Mouse (Mus musculus) intestine, postnatal 0 days (tissue): ENCODE data around the gene Ank. TPM values are rescaled to one million over a fixed set of nuclear protein-coding genes. Genes with fewer than 3 reads are reported as not detected.

Experiments used
- ATAC-seq: fragments of 200-750 bp; cut with Nextera tagmentation; 2 replicates; pipeline ENCODE4 v1.8.0; 2017; ENCODE audit warnings: mild to moderate bottlenecking, moderate TSS enrichment, moderate library complexity
- H3K27ac ChIP-seq: fragments of 300-500 bp; sonication (generic); 2 replicates; pipeline ENCODE4 v1.5.1; 2014; ENCODE audit warnings: mild to moderate bottlenecking, low read depth, low read length, moderate library complexity
- H3K27me3 ChIP-seq: fragments of 300-500 bp; sonication (generic); replicated peaks from 2 replicates; pipeline ENCODE4 v1.6.1; 2014; ENCODE audit warnings: low read length, mixed read lengths; ENCODE audit not compliant: control insufficient read depth, insufficient read depth
- H3K36me3 ChIP-seq: fragments of 300-500 bp; sonication (generic); 2 replicates; pipeline ENCODE4 v1.6.1; 2014; ENCODE audit warnings: mild to moderate bottlenecking, moderate library complexity; ENCODE audit not compliant: control insufficient read depth, insufficient read depth
- H3K4me1 ChIP-seq: fragments of 300-500 bp; sonication (generic); replicated peaks from 2 replicates; pipeline ENCODE4 v1.6.1; 2014; ENCODE audit warnings: antibody characterized with exemption, low read length, mixed read lengths; ENCODE audit not compliant: control insufficient read depth, insufficient read depth
- H3K4me2 ChIP-seq: fragments of 300-500 bp; sonication (generic); replicated peaks from 2 replicates; pipeline ENCODE4 v1.6.1; 2014; ENCODE audit warnings: low read depth, mild to moderate bottlenecking, moderate library complexity
- H3K4me3 ChIP-seq: fragments of 300-500 bp; sonication (generic); 2 replicates; pipeline ENCODE4 v1.5.1; 2014; ENCODE audit warnings: low read depth, low read length
- H3K9ac ChIP-seq: fragments of 300-500 bp; sonication (generic); 2 replicates; pipeline ENCODE4 v1.6.1; 2014; ENCODE audit warnings: mild to moderate bottlenecking, low read depth, low read length
- H3K9me3 ChIP-seq: fragments of 300-500 bp; sonication (generic); 2 replicates; pipeline ENCODE4 v1.6.1; 2016; ENCODE audit warnings: mixed run types; ENCODE audit not compliant: control insufficient read depth
- CTCF ChIP-seq: sonication (generic); IDR thresholded peaks from 2 replicates; pipeline ENCODE4 v1.5.1; 2016; ENCODE audit warnings: low read depth, mild to moderate bottlenecking, control low read depth, antibody characterized with exemption, moderate library complexity
- WGBS: fragments of 180-500 bp; shearing (Covaris S2); extraction: QIAGEN DNeasy Blood & Tissue Kit; methylation state at CpG from one replicate; pipeline ENCODE4 v1.1.7; 2014; 5-methylcytosine and 5-hydroxymethylcytosine counted together
- polyA plus RNA-seq: library from polyadenylated mRNA; unstranded; fragments of >200 nt; fragmentation: Nextera tagmentation; extraction: Ambion mirVana; gene quantifications from 2 replicates; pipeline ENCODE4 v1.2.1, GENCODE M21; 2015

The Ank gene
- polyA plus RNA-seq, 1 experiment from 2014 or later, result 20.9 TPM

DNA sequence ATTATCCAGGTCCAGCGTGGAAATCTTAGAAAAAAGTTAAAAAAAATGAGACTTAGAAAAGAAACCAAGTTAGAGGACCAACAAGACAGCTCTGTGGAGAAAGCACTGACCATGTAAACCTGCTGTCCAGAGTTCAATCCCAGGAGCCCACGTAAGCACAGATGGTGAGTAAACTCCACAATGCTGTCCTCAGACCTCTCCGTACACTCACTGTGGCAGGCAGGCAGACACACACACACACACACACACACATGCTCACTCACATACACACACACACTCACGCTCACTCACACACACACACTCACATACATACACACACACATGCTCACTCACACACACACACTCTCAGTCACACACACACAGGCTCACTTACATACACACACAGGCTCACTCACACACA, 146.8 kb downstream of the Ank start:
- 93% methylated on average over 4 of the region's 4 CpGs for WGBS

GRCm38 (mm10) chr15:27616159-27616558, 149.7 kb downstream of the Ank start:
- H3K9ac ChIP-seq, result no peak overlapping the region
- H3K4me3 ChIP-seq, result no peak overlapping the region
- H3K36me3 ChIP-seq, result peaks cover 31% of the 10 kb centered on the region
- no peak overlapping the region for H3K27ac ChIP-seq
- H3K9me3 ChIP-seq, result no peaks in the 10 kb centered on the region
- 0 out of 2 replicates have a peak, but pooled peaks have one; percentile 18 for TF ChIP-seq CTCF
- H3K4me2 ChIP-seq, result no peak overlapping the region
- no peaks in the 10 kb centered on the region for H3K4me1 ChIP-seq
- no peak for ATAC-seq
- WGBS, result 31% methylated on average over 4 of the region's 4 CpGs
- H3K27me3 ChIP-seq, result no peaks in the 10 kb centered on the region

More for the DNA sequence above, 146.8 kb downstream of the Ank start:
- no peaks in the 10 kb centered on the region for H3K4me1 ChIP-seq
- H3K27ac ChIP-seq, result no peak overlapping the region
- no peak for TF ChIP-seq CTCF
- H3K4me2 ChIP-seq, result no peak overlapping the region
- H3K36me3 ChIP-seq, result peaks cover 49% of the 10 kb centered on the region
- no peaks in the 10 kb centered on the region for H3K27me3 ChIP-seq
- H3K4me3 ChIP-seq, result no peak overlapping the region
- no peak overlapping the region for H3K9ac ChIP-seq
- H3K9me3 ChIP-seq, result no peaks in the 10 kb centered on the region
- no peak for ATAC-seq

DNA sequence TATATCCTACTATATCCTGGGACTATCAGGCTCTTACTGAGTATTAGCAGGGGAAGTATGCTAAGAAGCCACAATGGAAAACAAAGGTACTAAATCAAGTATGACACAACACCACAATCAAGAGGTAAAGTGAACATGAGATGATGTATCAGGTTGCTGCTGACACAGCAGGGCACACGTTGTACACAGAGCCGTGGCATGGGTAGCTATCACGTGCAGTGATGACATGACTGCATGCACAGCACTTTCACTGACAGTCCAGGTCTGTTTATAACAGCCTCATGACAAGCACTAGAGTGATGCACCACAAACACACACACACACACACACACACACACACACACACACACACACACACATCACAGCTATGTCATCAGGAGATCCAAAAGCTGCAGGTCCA, 150.8 kb downstream of the Ank start:
- no peak overlapping the region for H3K4me3 ChIP-seq
- H3K9ac ChIP-seq, result no peak overlapping the region
- H3K36me3 ChIP-seq, result peaks cover 21% of the 10 kb centered on the region
- TF ChIP-seq CTCF, result no peak
- H3K9me3 ChIP-seq, result no peaks in the 10 kb centered on the region
- H3K4me2 ChIP-seq, result no peak overlapping the region
- ATAC-seq, result peak; percentile 66
- no peak overlapping the region for H3K27ac ChIP-seq
- H3K4me1 ChIP-seq, result no peaks in the 10 kb centered on the region
- no peaks in the 10 kb centered on the region for H3K27me3 ChIP-seq
- WGBS, result 69% methylated on average over 3 of the region's 3 CpGs

GRCm38 (mm10) chr15:27618778-27619533, 152.5 kb downstream of the Ank start:
- Histone ChIP-seq H3K9me3 (no peaks in the 10 kb centered on the region), H3K36me3 (peaks cover 33% of the 10 kb centered on the region), H3K4me1 (no peaks in the 10 kb centered on the region), H3K4me2 (no peak overlapping the region), H3K27ac (peak overlapping the region; percentile 52; the same call in 1 of the 2 replicates), H3K4me3 (no peak overlapping the region), H3K27me3 (no peaks in the 10 kb centered on the region), H3K9ac (no peak overlapping the region)
- peak; percentile 57 for ATAC-seq
- WGBS, result 49% methylated on average over 6 of the region's 6 CpGs
- TF ChIP-seq CTCF, result no peak

- TF ChIP-seq CTCF, result no peak
- Histone ChIP-seq H3K4me3 (no peak overlapping the region), H3K9ac (no peak overlapping the region), H3K27ac (no peak overlapping the region), H3K36me3 (peaks cover 27% of the 10 kb centered on the region), H3K9me3 (no peaks in the 10 kb centered on the region), H3K4me2 (no peak overlapping the region), H3K4me1 (no peaks in the 10 kb centered on the region), H3K27me3 (no peaks in the 10 kb centered on the region)
- 42% methylated on average over 3 of the region's 3 CpGs for WGBS
- peak; percentile 66 for ATAC-seq
These were observed 153.2 kb downstream of the Ank start for GRCm38 (mm10) chr15:27619683-27620082.

DNA sequence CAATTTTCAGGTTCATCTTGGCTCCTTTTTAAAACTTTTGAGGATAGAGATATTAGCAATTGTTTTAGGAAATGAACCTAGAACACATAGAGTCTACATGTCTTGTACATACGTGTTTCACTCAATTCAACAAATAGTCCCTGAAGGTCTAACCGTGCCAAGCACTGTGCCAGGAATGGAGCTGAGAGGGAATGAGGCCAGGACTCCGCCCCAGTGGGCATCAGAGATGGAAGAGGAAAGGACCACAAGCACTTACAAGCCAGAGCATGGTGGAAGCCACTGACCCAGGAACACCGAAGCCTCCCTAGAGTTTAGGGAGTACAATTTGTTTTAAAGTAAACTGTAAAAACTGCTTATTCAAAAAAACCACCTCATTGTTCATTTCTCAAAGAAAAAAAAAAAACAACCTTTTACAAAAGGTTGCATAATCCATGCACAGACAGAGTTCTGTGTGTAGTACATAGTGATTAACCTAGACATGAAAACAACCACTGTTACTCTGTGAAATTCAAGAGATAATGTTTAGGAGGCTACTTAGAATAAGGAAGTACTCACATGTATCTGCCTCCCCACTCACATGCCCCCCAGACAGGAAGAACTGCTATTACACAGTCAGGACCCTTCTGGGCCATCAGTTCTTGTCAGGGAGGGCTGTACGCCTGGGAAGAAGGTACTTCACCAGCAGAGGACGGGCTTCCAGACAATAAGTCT, 154.2 kb downstream of the Ank start:
- no peak overlapping the region for H3K27ac ChIP-seq
- H3K4me2 ChIP-seq, result no peak overlapping the region
- no peaks in the 10 kb centered on the region for H3K9me3 ChIP-seq
- peak; percentile 14; the same call in 1 of the 2 replicates for TF ChIP-seq CTCF
- no peaks in the 10 kb centered on the region for H3K4me1 ChIP-seq
- no peak for ATAC-seq
- WGBS, result 79% methylated on average over 6 of the region's 6 CpGs
- H3K4me3 ChIP-seq, result no peak overlapping the region
- peaks cover 21% of the 10 kb centered on the region for H3K36me3 ChIP-seq
- H3K27me3 ChIP-seq, result no peaks in the 10 kb centered on the region
- no peak overlapping the region for H3K9ac ChIP-seq
